Mouse (Mus musculus) heart, postnatal 36 days (tissue): ENCODE data around the gene Gnb5. TPM values are rescaled to one million over a fixed set of nuclear protein-coding genes. Genes with fewer than 3 reads are reported as not detected.

Experiments used
- total RNA-seq, 2 experiments: library from RNA; stranded (reverse); gene quantifications; 2 replicates each; pipeline ENCODE4 v1.2.3; 2021

Gnb5 gene
- total RNA-seq, 2 experiments from 2014 or later, result 18.7 to 25.7 TPM

Other genes with a start within 250 kb of the Gnb5 start
- gene Myo5a, start 235.3 kb upstream of the Gnb5 start, total RNA-seq, result 10 to 100 TPM; 10.7 to 12.2 TPM
- 1 to 10 TPM; 5.2 to 6.7 TPM for gene Myo5c, start 74.3 kb upstream of the Gnb5 start, total RNA-seq
- not detected for gene Bcl2l10, start 41.5 kb downstream of the Gnb5 start, total RNA-seq
- 10 to 100 TPM; 24.8 to 29.1 TPM for gene Mapk6, start 103.7 kb downstream of the Gnb5 start, total RNA-seq
- gene Leo1, start 135.2 kb downstream of the Gnb5 start, total RNA-seq, result 10 to 100 TPM; 11.3 to 15.0 TPM